Mouse (Mus musculus) limb, embryonic 11.5 days (tissue): Measurements from ENCODE around the gene Trim29. TPM values are rescaled to one million over a fixed set of nuclear protein-coding genes. Genes with fewer than 3 reads are reported as not detected.
A peak's percentile ranks its signal among the peaks of the same experiment; 100 is the strongest.

Source experiments
- ATAC-seq: fragments of 200-750 bp; cut with Nextera tagmentation; 2 replicates; pipeline ENCODE4 v1.8.0; 2017; ENCODE audit warnings: low read depth; ENCODE audit not compliant: insufficient number of reproducible peaks, low FRiP score, low TSS enrichment
- DNase-seq: peaks from one replicate; pipeline ENCODE4 v3.0.0-alpha.2; 2015; ENCODE audit warnings: low spot score
- H3K27ac ChIP-seq: fragments of 300-500 bp; sonication (generic); replicated peaks from 2 replicates; pipeline ENCODE4 v1.5.1; 2014; ENCODE audit warnings: low read depth, mild to moderate bottlenecking, low read length
- H3K27me3 ChIP-seq: fragments of 300-500 bp; sonication (generic); 2 replicates; pipeline ENCODE4 v1.6.1; 2014; ENCODE audit warnings: mild to moderate bottlenecking, low read length, mixed read lengths; ENCODE audit not compliant: control insufficient read depth, insufficient read depth
- H3K36me3 ChIP-seq: fragments of 300-500 bp; sonication (generic); 2 replicates; pipeline ENCODE4 v1.6.1; 2014; ENCODE audit warnings: mild to moderate bottlenecking, low read length, moderate library complexity, mixed read lengths; ENCODE audit not compliant: control insufficient read depth, insufficient read depth
- H3K4me1 ChIP-seq: fragments of 300-500 bp; sonication (generic); 2 replicates; pipeline ENCODE4 v1.6.1; 2014; ENCODE audit warnings: low read length, mixed read lengths; ENCODE audit not compliant: control insufficient read depth, insufficient read depth
- H3K4me2 ChIP-seq: fragments of 300-500 bp; sonication (generic); 2 replicates; pipeline ENCODE4 v1.6.1; 2014; ENCODE audit warnings: low read depth, mild to moderate bottlenecking, moderate library complexity; ENCODE audit not compliant: severe bottlenecking
- H3K4me3 ChIP-seq: fragments of 300-500 bp; sonication (generic); 2 replicates; pipeline ENCODE4 v1.5.1; 2014; ENCODE audit warnings: low read depth, low read length
- H3K9ac ChIP-seq: fragments of 300-500 bp; sonication (generic); 2 replicates; pipeline ENCODE4 v1.6.1; 2014; ENCODE audit warnings: mild to moderate bottlenecking, low read length
- H3K9me3 ChIP-seq: fragments of 300-500 bp; sonication (generic); 2 replicates; pipeline ENCODE4 v1.6.1; 2016; ENCODE audit warnings: low read length; ENCODE audit not compliant: control insufficient read depth
- WGBS: fragments of 180-500 bp; shearing (Covaris S2); extraction: QIAGEN DNeasy Blood & Tissue Kit; methylation state at CpG from one replicate; pipeline ENCODE4 v1.1.7; 2014; 5-methylcytosine and 5-hydroxymethylcytosine counted together
- polyA plus RNA-seq: library from polyadenylated mRNA; unstranded; fragments of >200 nt; fragmentation: Nextera tagmentation; extraction: Ambion mirVana; gene quantifications from 2 replicates; pipeline ENCODE4 v1.2.1, GENCODE M21; 2014

The Trim29 gene
- polyA plus RNA-seq = 4.9 and 6.0 TPM in 2 replicates

DNA sequence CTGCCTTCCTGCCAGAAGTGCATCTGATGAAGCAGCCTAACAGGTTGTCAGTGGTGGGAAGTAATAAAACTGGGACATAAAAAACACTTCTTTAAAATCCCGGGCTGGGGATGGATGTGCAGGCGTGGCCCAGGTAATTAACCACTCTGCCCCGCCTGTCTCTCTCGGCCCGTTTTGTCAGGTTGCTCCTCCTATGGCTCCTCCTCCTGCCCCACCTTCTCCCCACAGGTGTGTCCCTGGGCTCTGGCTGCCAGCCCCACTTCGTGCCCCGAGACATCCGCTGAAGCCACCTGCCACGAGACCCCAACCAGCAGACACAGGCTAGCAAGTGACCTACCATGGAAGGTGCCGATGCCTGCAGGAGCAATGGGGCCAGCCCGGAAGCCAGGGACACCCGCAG lies at the start of gene Trim29:
TSS of gene Trim29 (plus strand) at position 311 of the 400 bp plus-strand sequence.
- H3K36me3 ChIP-seq = no peaks in the 10 kb centered on the region
- H3K27me3 ChIP-seq = no peaks in the 10 kb centered on the region
- DNase-seq (no peak), ATAC-seq (no peak)
- no peak within 1 kb of the TSS for H3K27ac ChIP-seq
- no peaks in the 10 kb centered on the region for H3K4me1 ChIP-seq
- H3K4me3 ChIP-seq = no peak within 1 kb of the TSS
- WGBS = 34% methylated on average over 12 of the region's 12 CpGs
- H3K4me2 ChIP-seq = no peak within 1 kb of the TSS
- no peaks in the 10 kb centered on the region for H3K9me3 ChIP-seq
- H3K9ac ChIP-seq = no peak within 1 kb of the TSS

DNA sequence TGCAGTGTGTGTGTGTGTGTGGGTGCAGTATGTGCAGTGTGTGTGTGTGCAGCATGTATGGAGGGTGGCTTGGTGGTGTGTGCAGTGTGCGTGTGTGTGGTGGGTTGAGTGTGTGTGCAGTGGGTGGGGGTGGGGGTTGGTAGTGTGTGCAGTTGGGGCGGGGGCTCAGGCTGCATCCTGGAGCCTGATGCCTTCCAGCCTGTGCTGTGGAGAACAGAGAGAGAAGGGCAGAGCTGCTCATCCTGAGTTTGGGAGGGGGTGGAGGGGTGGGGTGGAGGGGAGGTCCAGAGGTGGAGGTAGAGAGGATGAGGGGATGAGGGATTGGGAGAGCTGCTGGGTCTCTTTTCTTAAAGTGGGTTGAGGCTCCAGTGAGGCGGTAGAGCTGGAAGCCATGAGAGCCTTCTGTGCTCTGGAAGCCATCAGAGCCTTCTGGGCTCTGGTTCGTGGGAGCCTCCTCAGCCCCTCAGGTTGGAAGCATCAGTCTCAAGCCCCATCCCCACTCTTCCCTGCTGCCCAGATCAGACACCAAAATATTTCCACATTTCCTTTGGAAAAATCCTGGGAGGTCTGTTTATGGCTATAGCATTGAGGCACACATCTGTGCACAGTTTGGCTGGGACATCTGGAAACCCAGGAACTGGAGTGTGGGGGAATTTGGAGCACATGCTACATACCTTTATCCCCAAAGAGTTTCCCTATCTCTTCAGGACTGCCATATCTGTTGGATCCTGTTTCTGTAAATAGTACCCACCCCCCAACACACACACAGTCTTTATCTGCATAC lies 49.3 kb upstream of the Trim29 start:
- Histone ChIP-seq H3K4me1 (peaks cover 47% of the 10 kb centered on the region), H3K9me3 (no peaks in the 10 kb centered on the region), H3K36me3 (no peaks in the 10 kb centered on the region), H3K27ac (peak overlapping the region; percentile 96), H3K9ac (no peak overlapping the region), H3K4me3 (no peak overlapping the region), H3K27me3 (no peaks in the 10 kb centered on the region), H3K4me2 (peak overlapping the region; percentile 28; the same call in 1 of the 2 replicates)
- WGBS = 21% methylated on average over 4 of the region's 4 CpGs
- DNase-seq (peak; percentile 77), ATAC-seq (peak; percentile 45)

DNA sequence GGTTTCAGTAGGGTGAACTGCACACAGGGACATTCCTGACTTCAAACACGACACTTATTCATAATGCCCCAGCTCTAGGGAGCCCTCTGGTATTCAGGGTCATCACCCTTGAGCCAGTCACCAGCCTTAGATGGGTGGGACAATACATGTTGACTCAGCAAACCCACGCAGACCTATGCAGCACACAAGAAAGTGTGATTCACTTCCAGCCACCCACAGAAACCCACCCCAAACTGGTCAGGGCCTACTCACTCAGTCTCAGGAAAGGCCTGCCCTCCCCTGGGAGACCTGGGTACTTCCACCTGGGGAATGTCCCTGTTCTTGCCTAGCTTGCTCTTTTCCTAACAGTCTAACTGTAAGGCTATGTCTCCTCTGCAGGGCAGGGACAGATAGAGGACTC lies 48.7 kb upstream of the Trim29 start:
- peak overlapping the region; percentile 43 for H3K9ac ChIP-seq
- DNase-seq (no peak), ATAC-seq (0 out of 2 replicates have a peak, but pooled peaks have one; percentile 18)
- H3K36me3 ChIP-seq = no peaks in the 10 kb centered on the region
- H3K9me3 ChIP-seq = no peaks in the 10 kb centered on the region
- H3K27ac ChIP-seq = peak overlapping the region; percentile 96
- H3K4me3 ChIP-seq = no peak overlapping the region
- peaks cover 42% of the 10 kb centered on the region for H3K4me1 ChIP-seq
- 19% methylated on average over 2 of the region's 2 CpGs for WGBS
- H3K27me3 ChIP-seq = no peaks in the 10 kb centered on the region
- no peak overlapping the region for H3K4me2 ChIP-seq

DNA sequence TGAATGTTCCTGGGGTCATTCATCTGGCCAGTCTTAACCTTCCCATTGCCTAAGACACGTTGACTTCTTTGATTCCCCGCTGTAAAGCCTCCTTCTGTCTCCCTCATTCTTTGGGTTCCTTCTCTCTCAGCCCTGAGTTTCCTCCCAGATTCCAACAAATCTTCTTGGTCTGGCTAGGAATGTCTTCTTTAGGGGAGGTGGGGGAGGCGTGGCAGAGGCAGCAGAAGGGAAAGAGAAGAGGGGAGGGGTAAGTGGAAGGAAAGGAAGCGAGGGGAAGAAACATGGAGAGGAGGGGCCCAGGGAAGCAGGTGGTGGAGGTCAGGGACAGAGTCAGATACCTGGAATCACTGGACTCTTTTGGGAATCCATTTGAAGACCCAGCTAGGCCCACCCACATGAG lies 48.3 kb upstream of the Trim29 start:
- Histone ChIP-seq H3K4me1 (peaks cover 40% of the 10 kb centered on the region), H3K4me2 (no peak overlapping the region), H3K27ac (peak overlapping the region; percentile 96), H3K36me3 (no peaks in the 10 kb centered on the region), H3K27me3 (no peaks in the 10 kb centered on the region), H3K9me3 (no peaks in the 10 kb centered on the region), H3K4me3 (no peak overlapping the region), H3K9ac (peak overlapping the region; percentile 43; the same call in 1 of the 2 replicates)
- WGBS = 41% methylated on average over 4 of the region's 4 CpGs
- no peak for ATAC-seq
- DNase-seq = no peak

DNA sequence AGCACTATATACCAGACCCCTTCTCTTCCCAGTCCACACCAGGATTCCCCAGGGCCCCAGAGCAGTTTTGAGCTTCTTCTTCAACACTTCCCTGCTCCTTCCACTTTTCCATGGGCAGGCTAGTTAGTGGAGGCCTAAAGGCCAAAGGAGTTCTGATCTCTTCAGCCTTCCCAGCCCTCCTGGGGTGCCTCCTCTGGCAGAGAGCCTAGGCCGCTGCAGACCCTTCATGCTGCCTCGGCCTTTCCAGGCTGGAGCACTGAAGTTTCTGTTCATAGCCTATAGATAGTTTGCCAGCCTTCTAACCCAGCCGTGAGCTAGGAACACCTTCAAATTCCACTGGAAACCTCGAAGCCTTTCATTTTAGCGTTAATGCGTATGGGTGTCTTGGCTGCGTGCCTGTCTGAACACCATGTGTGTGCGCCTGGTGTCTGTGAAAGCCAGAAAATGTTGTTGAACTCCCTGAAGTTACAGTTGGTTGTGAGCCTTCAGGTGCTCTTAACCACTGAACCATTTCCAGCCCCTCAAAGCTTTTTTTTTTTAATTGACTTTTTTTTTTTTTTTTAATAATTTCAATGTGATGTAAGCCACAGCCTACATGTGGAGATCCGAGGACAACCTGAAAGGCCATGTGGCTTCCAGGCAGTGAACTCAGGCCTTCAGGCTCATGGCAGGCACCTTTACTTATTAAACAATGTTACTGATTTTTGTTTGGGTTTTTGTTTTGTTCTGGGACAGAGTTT lies 47.7 kb upstream of the Trim29 start:
- Histone ChIP-seq H3K36me3 (no peaks in the 10 kb centered on the region), H3K27me3 (no peaks in the 10 kb centered on the region), H3K27ac (peak overlapping the region; percentile 96), H3K4me1 (peaks cover 40% of the 10 kb centered on the region), H3K4me2 (no peak overlapping the region), H3K9ac (no peak overlapping the region), H3K4me3 (no peak overlapping the region), H3K9me3 (no peaks in the 10 kb centered on the region)
- ATAC-seq (no peak), DNase-seq (no peak)
- WGBS = 50% methylated on average over 9 of the region's 9 CpGs

DNA sequence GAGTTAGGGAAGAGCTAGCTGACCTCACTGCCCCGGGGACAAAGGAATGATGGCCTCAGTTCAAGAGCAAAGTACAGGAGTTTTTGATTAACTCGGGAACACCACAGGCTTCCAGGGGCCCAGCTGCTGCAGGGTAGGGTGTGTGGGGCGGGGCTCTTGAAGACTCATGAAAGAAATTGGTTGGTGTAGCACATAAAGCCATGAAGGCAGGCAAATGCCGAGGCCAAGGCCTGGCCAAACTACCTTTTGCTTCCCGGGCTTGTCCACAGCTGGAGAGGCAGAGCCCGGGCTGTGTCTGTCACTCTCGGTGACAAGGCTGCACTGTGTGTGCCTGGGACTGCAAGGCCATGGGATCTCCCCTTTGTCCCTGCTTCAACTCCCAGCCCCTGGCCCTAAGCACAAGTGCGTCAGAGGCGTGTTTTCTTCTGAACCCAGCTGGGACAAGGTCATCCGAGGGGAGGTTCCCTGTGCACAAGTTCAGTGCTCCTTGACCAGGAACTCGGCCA lies 46.6 kb upstream of the Trim29 start:
- H3K4me2 ChIP-seq = no peak overlapping the region

DNA sequence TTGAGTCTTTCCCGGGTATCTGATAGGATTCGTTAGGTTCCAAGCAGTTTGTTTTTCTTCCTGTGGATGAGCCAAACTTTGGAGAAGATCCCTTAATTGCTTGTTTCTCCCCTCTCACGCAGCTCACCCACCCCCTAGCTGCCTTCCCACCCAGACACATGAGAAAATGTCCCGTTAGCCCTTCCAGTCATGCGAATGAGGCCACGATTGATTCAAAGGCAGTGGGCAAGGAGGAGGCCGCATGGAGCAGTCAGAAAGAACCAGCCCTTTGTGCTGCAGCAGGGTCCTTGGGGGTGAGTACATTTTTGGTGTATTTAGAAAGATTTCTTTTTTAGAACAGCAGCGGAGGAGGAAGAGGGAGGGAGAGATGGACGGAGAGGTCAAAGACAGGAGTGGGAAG lies 45.5 kb upstream of the Trim29 start:
- Histone ChIP-seq H3K4me2 (no peak overlapping the region), H3K27ac (no peak overlapping the region), H3K36me3 (no peaks in the 10 kb centered on the region), H3K27me3 (no peaks in the 10 kb centered on the region), H3K4me1 (peaks cover 36% of the 10 kb centered on the region), H3K9ac (no peak overlapping the region), H3K9me3 (no peaks in the 10 kb centered on the region), H3K4me3 (no peak overlapping the region)
- no peak for DNase-seq
- ATAC-seq = no peak
- 63% methylated on average over 9 of the region's 9 CpGs for WGBS

More for the DNA sequence above, 46.6 kb upstream of the Trim29 start:
- WGBS = 4% methylated on average over 11 of the region's 11 CpGs
- Histone ChIP-seq H3K9me3 (no peaks in the 10 kb centered on the region), H3K4me1 (peaks cover 40% of the 10 kb centered on the region), H3K36me3 (no peaks in the 10 kb centered on the region), H3K27me3 (no peaks in the 10 kb centered on the region), H3K4me3 (no peak overlapping the region), H3K9ac (peak overlapping the region; percentile 48; the same call in 1 of the 2 replicates), H3K27ac (peak overlapping the region; percentile 96)
- DNase-seq (peak; percentile 86), ATAC-seq (peak; percentile 48)

DNA sequence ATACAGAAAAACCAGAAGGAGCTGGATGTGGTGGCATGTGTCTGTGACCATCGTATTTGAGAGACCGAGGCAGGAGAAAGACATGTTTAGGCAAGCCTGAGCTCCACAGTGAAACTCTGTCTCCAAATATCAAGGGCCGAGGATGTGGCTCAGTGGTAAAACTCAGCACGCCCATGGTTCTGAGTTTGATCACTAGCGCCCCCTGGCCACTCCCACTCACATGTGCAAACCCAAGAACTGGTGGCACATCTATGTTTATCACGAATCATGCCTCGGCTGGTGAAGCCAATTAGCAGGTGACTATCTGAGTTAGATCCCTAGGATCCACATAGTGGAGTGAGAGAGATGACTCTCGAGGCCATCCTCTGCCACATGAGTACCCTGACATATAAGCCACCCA lies 43.3 kb upstream of the Trim29 start:
- no peak overlapping the region for H3K4me3 ChIP-seq
- DNase-seq (no peak), ATAC-seq (no peak)
- H3K9me3 ChIP-seq = no peaks in the 10 kb centered on the region
- peaks cover 37% of the 10 kb centered on the region for H3K4me1 ChIP-seq
- H3K4me2 ChIP-seq = no peak overlapping the region
- no peaks in the 10 kb centered on the region for H3K27me3 ChIP-seq
- H3K9ac ChIP-seq = no peak overlapping the region
- H3K36me3 ChIP-seq = no peaks in the 10 kb centered on the region
- WGBS = 79% methylated on average over 8 of the region's 8 CpGs
- no peak overlapping the region for H3K27ac ChIP-seq
